ENCODE assay signal across 8 mouse cellular contexts in genomic region chr14:26667991-26668370, GRCm38 (mm10). TPM values are rescaled to one million over a fixed set of nuclear protein-coding genes. Genes with fewer than 3 reads are reported as not detected.
DNase-seq lines count a peak whose midpoint lies in the region; ATAC-seq and TF ChIP-seq lines count a peak whose summit lies in the region.

No protein-coding gene starts in this region.

- no peak for TF ChIP-seq POLR2A in embryonic fibroblast, embryonic 13.5 days (IDR thresholded peaks at IDR 0.05; ENCODE audit: low read depth, low read length)

- WGBS in lung, embryonic 16.5 days: 6% methylated on average over 6 of the region's 6 CpGs
- 32% methylated on average over 6 of the region's 6 CpGs for WGBS in limb, embryonic 10.5 days
- whole genome bisulfite sequencing in neural tube, embryonic 15.5 days: 28% methylated on average over 6 of the region's 6 CpGs

- H3K27ac ChIP-seq in lung, embryonic 16.5 days (ENCODE audit: low read length): 0 out of 2 replicates have a peak overlapping the region, but pooled peaks have one; percentile 88
- 0 out of 2 replicates have a peak overlapping the region, but pooled peaks have one; percentile 2 for H3K27ac ChIP-seq in embryonic fibroblast, embryonic 13.5 days (ENCODE audit: insufficient read depth, low read length)
- H3K27ac ChIP-seq in limb, embryonic 10.5 days: peak overlapping the region; percentile 97
- no peak overlapping the region for H3K27ac ChIP-seq in neural tube, embryonic 15.5 days (replicated peaks)

- no peak for TF ChIP-seq CTCF in embryonic fibroblast, embryonic 13.5 days (IDR thresholded peaks at IDR 0.05; ENCODE audit: borderline replicate concordance, insufficient read depth, low read length)

- peaks cover 15% of the 10 kb centered on the region for H3K4me1 ChIP-seq in lung, embryonic 16.5 days (replicated peaks; ENCODE audit: control insufficient read depth, insufficient read depth, low read length)
- H3K4me1 ChIP-seq in embryonic fibroblast, embryonic 13.5 days (ENCODE audit: control insufficient read depth, insufficient read depth, low read length): no peaks in the 10 kb centered on the region; the same call in 1 of the 2 replicates
- peaks cover 23% of the 10 kb centered on the region for H3K4me1 ChIP-seq in limb, embryonic 10.5 days
- peaks cover 32% of the 10 kb centered on the region for H3K4me1 ChIP-seq in neural tube, embryonic 15.5 days

- H3K4me2 ChIP-seq in lung, embryonic 16.5 days (ENCODE audit: low read depth, low read length): peak overlapping the region; percentile 96
- peak overlapping the region; percentile 98 for H3K4me2 ChIP-seq in neural tube, embryonic 15.5 days

- no peaks in the 10 kb centered on the region for H3K9me3 ChIP-seq in lung, embryonic 16.5 days (ENCODE audit: control insufficient read depth, low read length)
- no peaks in the 10 kb centered on the region for H3K9me3 ChIP-seq in limb, embryonic 10.5 days (replicated peaks)
- H3K9me3 ChIP-seq in neural tube, embryonic 15.5 days (replicated peaks): no peaks in the 10 kb centered on the region

- peak overlapping the region; percentile 94 for H3K4me3 ChIP-seq in lung, embryonic 16.5 days (ENCODE audit: low read length)
- peak overlapping the region; percentile 85 for H3K4me3 ChIP-seq in embryonic fibroblast, embryonic 13.5 days (ENCODE audit: insufficient read depth, low read length)
- H3K4me3 ChIP-seq in limb, embryonic 10.5 days: peak overlapping the region; percentile 97
- peak overlapping the region; percentile 99 for H3K4me3 ChIP-seq in neural tube, embryonic 15.5 days (replicated peaks)

- no peaks in the 10 kb centered on the region for H3K27me3 ChIP-seq in lung, embryonic 16.5 days (ENCODE audit: control insufficient read depth, insufficient read depth, low read depth, low read length)
- H3K27me3 ChIP-seq in limb, embryonic 10.5 days (ENCODE audit: low read depth, poor library complexity, severe bottlenecking): no peaks in the 10 kb centered on the region
- no peaks in the 10 kb centered on the region for H3K27me3 ChIP-seq in neural tube, embryonic 15.5 days (replicated peaks)

- peaks cover 14% of the 10 kb centered on the region for H3K36me3 ChIP-seq in lung, embryonic 16.5 days (ENCODE audit: control insufficient read depth, insufficient read depth, low read length)
- peaks cover 32% of the 10 kb centered on the region for H3K36me3 ChIP-seq in limb, embryonic 10.5 days
- H3K36me3 ChIP-seq in neural tube, embryonic 15.5 days: peaks cover 17% of the 10 kb centered on the region

- DNase-seq in lung, postnatal 25 days (ENCODE audit: low spot score): no peak
- no peak for DNase-seq in limb, embryonic 10.5 days (ENCODE audit: low spot score)
- no peak for DNase-seq in frontal cortex, adult 2 months (ENCODE audit: extremely low spot score in 1 of 2, low spot score in 1 of 2)
- DNase-seq in cerebellum, postnatal 14 days: no peak
- DNase-seq in gastrocnemius, postnatal 36 days: no peak

- H3K9ac ChIP-seq in lung, embryonic 16.5 days (ENCODE audit: low read length): peak overlapping the region; percentile 86
- peak overlapping the region; percentile 89 for H3K9ac ChIP-seq in neural tube, embryonic 15.5 days (replicated peaks)

- intact Hi-C loops in gastrocnemius, postnatal 36 days (cut with DNase I): loop anchor here (10.0 kb wide), 1 partner anchor 357 kb away; no protein-coding TSS in a partner anchor

- ATAC-seq in lung, embryonic 16.5 days (ENCODE audit: low read depth): no peak
- no peak for ATAC-seq in neural tube, embryonic 15.5 days (ENCODE audit: low FRiP score)

RNA-seq across cellular contexts. Expression of gene Pde12, which starts 1.7 kb away (rescaled TPM):
- polyA plus RNA-seq in lung, embryonic 16.5 days (2015; fragmentation: Nextera tagmentation; extraction: Ambion mirVana): 8.0 and 8.3 TPM in 2 replicates
- polyA plus RNA-seq in embryonic fibroblast, embryonic 13.5 days (2011; ENCODE audit: insufficient read length, low read depth, missing spikeins): 7.2 and 7.3 TPM in 2 replicates
- polyA plus RNA-seq in limb, embryonic 10.5 days (2016; fragmentation: Nextera tagmentation; extraction: Ambion mirVana): 12.6 and 12.9 TPM in 2 replicates
- polyA plus RNA-seq in neural tube, embryonic 15.5 days (2015; fragmentation: Nextera tagmentation; extraction: Ambion mirVana): 10.6 and 11.5 TPM in 2 replicates
- 4.8 and 4.9 TPM in 2 replicates for polyA plus RNA-seq in frontal cortex, adult 2 months (2012; rRNA removed)
- total RNA-seq in gastrocnemius, postnatal 36 days (2021): 1 to 10 TPM; 3.0 to 3.2 TPM

RNA-seq across cellular contexts. Expression of gene Dnah12, which starts 25.1 kb away (rescaled TPM):
- 0.93 and 1.1 TPM in 2 replicates for polyA plus RNA-seq in lung, embryonic 16.5 days (2015; fragmentation: Nextera tagmentation; extraction: Ambion mirVana)
- polyA plus RNA-seq in embryonic fibroblast, embryonic 13.5 days (2011; ENCODE audit: insufficient read length, low read depth, missing spikeins): not detected in 2 replicates
- not detected in 2 replicates for polyA plus RNA-seq in limb, embryonic 10.5 days (2016; fragmentation: Nextera tagmentation; extraction: Ambion mirVana)
- 0.19 and 0.20 TPM in 2 replicates for polyA plus RNA-seq in neural tube, embryonic 15.5 days (2015; fragmentation: Nextera tagmentation; extraction: Ambion mirVana)
- 0.04 and 0.06 TPM in 2 replicates for polyA plus RNA-seq in frontal cortex, adult 2 months (2012; rRNA removed)
- not detected for total RNA-seq in gastrocnemius, postnatal 36 days (2021)

RNA-seq across cellular contexts. Expression of gene Arf4, which starts 30.1 kb away (rescaled TPM):
- polyA plus RNA-seq in lung, embryonic 16.5 days (2015; fragmentation: Nextera tagmentation; extraction: Ambion mirVana): 555 and 584 TPM in 2 replicates
- 569 and 573 TPM in 2 replicates for polyA plus RNA-seq in embryonic fibroblast, embryonic 13.5 days (2011; ENCODE audit: insufficient read length, low read depth, missing spikeins)
- polyA plus RNA-seq in limb, embryonic 10.5 days (2016; fragmentation: Nextera tagmentation; extraction: Ambion mirVana): 464 and 513 TPM in 2 replicates
- 502 and 529 TPM in 2 replicates for polyA plus RNA-seq in neural tube, embryonic 15.5 days (2015; fragmentation: Nextera tagmentation; extraction: Ambion mirVana)
- 107 and 111 TPM in 2 replicates for polyA plus RNA-seq in frontal cortex, adult 2 months (2012; rRNA removed)
- total RNA-seq in gastrocnemius, postnatal 36 days (2021): 10 to 100 TPM; 28.0 to 28.4 TPM
